Mouse (Mus musculus) lung, postnatal 4 days (tissue): Measurements from ENCODE around the gene Cox14.
"Not testable (repeated sequence)": the region's sequence is repeated elsewhere in the genome, so short reads cannot be mapped to it uniquely, and the experiment has no call there.

Experiments
- DNase-seq, 2 experiments: peaks; one replicate each; pipeline ENCODE4 v3.0.0; 2021

The Cox14 gene

DNA sequence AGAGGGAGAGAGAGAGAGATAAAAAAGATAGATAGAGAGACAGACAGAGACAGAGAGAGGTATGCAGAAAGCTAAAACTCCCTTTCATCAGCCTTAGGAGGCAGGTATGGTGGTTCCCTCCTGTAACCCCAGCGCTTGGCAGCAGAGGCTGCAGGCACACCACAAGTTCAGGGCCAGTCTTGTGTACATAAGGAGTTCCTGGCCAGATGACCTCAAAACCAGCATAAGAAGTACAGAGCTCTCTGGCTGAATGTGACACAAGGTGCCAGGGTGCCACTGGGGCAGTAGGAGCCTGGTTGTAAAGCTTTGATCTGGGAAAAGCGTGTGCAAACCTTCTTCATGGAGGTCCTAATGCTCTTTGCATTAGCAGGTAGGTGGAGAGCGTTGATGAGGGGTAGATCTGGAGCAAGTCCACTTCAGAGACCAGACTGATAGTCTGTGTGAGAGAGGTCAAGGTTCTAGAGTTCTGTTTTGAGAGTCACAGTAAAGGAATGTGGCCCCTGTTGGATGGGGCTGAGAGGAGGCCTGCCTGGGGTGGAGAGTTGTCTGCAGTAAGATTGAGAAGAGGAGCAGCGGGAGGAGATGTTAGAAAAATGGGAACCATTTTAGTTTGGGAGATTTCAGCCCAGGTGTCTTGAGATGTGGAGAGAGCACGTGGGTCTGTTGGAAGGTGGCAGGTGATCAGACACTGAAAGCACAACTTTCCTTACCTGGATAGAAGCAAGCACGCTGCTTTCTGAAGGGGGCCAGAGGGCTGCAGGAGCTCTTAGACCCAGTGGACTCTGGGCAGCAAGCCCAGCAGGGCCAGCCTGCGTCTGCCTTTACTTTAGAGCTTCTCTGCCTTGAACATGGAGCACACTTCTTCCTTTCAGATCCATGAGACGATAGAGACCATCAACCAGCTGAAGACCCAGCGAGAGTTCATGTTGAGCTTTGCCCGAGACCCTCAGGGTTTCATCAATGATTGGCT, 14.9 kb upstream of the Cox14 start:
- DNase-seq, result no peak

DNA sequence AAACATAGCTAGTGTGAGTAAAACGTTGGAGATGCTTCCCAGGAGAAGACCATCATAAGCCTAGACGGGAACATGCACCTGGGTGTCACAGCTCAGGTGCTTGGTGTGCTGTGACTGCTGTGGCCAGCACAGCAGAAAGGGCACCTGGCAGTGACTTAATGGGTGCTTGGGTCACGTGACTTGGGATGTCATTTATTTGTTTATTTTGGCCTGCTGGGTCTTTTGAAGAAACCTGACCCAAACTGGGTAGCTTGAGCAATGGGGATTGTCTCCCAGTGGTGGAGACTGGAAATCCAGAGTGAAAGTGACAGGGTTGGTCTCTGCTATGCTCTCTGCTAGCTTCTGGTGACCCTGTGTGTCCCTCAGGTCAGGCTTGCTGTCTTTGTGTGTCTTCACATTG, 13.9 kb upstream of the Cox14 start:
- no peak for DNase-seq

DNA sequence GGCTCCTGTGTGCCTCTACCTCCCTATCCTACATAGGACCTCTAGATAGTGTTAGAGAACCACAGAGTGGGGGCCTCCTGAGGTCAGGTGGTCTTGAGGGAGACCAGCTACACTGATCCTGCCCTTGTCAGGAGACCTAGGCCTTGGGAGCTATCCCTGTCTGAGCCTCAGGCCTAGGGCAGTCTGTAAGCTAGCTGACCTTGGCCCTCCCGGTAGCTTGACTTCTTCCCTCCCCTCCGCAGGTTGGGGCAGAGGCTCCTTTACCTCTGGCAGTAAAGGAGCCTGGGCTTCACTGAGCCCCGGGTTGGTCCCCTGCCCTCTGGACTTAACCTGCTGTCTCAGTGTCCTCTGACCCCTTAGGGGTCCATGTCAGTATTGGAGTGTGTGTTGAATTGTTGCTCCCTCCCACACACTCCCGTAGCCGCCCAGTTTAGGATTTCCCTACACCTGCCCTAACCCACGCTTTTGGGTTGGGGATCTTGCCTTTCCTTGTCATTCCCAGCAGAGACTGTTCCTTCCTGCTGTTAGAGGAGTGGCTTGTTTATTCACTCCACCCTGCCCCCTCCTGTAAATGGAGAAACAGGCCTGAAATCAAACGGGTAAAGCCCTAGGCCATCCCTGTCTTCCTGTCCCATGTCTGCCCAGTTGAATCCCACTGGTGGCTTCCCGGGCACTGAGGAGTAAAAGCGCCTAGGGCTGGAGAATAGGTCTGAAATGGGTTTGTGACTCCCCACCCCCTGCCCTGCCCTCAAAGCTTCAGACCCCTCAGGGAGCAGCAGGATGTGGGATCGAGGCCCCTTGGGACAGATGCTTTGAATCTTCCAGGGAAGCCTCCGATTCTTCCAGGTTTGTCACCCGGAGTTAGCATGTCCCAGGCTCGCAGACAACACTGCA, 12.5 kb upstream of the Cox14 start:
- DNase-seq, result no peak

DNA sequence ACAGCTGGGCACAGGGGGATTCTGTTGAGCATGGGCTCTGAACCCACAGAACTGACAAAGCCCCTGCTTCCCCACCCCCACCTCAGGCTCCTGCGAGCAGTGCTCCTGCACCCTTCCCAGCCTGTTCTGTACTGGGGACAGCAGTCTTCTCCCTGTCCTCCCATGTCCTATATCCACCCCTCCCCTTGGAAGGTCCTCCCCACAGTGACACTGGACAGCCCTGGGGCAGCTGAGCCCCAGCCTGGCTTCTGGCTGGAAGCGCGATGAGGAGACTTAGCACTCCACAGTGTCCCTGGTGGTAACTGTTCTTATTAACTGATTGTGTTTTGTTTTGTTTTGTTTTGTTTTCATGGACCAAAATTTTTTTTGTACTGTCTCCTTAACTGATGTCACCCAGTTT, 11.8 kb upstream of the Cox14 start:
- DNase-seq, result no peak

DNA sequence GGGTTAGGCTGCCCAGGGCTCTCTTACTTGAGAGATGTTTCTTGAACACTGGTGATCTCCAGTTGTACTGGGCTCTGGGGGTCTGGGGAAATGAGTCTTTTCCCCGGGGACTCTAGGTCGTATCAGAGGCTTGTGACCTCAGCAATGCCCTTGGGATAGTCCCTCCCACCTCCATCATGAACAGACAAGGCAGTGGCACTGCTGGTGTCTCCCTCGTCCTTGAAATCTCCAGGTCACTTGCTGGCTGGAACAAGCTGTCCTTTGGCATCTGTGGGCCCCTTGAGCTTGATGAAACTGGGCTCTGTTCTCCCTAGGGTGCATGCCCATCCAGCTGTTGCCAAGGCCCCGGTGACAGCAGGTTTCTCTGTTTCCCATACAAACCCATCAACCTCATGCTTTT, 11.2 kb upstream of the Cox14 start:
- no peak for DNase-seq

DNA sequence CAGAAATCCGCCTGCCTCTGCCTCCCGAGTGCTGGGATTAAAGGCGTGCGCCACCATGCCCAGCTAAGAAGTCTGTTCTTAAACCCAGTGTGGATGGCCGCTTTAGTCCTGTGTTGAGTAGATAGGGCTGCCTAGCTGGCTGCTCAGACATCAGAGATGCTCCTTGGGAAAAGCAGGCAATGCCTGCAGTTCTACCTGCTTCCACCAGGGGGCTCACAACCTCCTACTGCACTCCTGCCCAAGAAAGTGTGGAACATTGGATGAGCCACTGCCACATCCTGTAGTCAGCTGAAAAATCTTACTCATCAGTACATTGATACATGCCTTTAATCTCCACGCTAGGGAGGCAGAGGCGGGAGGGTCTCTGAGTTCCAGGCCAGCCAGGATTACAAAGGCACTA, 10.6 kb upstream of the Cox14 start:
- peak; percentile 74 to 83 for DNase-seq

DNA sequence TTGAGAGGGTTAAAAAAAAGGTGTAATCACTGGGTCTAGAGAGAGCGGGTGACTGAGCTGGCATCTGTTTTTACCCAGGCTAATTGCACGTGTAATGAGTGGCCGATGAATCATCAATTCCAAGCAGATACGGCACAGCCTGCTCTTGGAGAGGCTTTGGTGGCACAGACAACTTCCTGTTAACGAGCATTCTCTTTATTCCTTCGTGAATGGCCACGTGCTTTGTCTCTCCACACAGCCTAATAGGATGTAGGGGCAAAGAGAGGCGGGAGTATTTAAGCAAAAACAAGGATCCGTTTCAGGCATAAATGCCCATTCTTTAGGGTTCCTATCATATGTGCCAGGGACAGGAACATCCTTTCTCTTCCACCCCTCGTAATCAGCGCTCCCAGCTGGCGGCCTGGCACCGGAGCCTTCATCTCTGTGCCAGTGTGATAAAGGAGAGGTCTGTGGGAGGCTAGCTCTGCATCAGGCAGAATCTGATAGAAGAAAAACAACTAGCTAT, 10.0 kb upstream of the Cox14 start:
- no peak for DNase-seq

DNA sequence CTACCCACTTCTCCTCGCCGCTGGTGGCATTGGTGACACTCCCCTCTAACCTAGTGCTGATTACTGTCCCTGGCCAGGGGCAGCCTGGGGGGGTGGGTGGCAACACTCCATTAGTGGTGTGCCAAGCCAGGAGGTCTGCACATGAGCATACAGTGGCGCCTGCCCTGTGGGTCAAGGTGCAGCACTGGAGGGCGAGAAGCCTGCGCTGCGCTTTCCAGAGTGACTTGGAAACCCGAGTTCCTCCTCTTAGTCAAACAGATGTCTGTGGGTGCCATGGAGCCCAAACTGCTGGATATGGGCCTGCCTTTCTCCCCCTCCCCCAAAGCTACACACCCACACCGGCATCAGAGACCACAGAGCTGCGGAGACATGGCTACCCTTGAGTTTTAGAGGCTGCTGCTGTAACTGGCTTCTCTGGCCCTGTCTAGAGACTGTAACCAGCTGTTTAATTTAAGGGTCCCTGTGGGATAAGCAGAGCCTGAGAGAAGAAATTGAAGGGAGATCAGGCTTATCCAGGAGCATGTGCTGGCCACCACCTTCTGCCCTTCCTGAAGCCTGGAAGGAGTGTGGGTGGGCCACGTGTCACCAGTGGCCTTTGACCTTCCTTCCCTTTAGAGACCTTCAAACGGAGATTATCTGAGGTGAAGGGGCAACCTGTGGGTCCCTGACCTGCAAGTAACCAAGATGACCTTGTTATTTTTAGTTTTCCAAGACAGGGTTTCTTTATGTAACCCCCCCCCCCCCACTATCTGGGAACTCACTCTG, 9.3 kb upstream of the Cox14 start:
- peak in 1 of 2 experiments; percentile 54 for DNase-seq

DNA sequence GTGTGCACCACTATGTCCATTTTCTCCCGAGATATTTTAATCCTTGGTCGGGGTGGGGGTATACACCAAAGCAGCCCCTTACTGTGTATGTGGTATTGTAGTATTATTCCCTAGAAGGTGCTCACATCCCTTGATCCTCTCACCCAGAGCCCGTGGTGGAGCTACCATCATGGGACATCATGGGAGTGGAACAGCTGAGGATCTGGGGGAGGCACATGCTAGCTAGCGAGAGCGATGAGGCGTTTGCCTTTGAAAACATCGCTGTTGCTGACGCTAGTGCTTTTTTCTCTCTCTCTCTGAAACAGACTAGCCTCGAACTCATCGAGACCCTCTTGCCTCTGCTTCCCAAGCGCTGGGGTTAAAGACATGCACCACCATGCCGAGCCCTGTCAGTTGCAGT, 8.6 kb upstream of the Cox14 start:
- no peak for DNase-seq

DNA sequence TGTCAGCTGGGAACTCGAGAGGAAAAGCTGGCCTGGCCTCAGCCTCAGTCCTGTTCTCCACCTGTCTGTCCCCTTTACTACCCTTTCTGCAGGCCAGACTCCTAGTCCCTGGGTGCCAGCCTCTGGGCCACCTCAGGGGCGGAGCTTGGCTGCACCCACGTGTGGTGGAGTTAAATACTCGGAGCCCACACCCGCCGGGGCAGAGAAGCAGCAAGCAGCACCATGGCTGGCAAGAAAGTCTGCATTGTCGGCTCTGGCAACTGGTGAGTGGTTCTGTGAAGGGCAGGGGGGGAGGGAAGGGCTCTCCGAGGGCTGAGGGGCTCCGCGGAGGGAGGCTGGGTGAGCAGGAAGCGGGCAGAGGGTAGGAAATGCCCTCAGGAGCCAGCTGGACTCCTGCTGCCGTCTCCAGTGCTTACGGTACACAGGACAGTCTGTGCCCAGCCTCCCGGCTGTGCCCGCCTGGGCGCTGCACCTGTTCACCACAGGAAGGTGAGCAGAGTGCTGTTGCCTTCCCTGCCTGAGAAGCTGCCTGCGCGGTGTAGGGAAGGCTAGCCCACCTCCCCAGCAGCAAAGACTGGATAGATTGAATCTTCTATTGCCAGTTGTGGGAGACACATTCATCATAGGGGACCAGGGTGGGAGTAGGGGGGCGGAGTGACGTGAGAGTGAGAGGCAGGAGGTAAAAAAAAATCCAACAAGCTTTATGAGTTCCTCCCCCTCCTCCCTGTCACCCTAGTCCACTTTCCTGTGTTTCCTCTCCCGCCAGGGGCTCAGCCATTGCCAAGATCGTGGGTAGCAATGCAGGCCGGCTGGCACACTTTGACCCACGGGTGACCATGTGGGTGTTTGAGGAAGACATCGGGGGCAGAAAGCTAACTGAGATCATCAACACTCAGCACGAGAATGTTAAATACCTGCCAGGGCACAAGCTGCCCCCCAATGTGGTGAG, 7.8 kb upstream of the Cox14 start, which contains the start of gene Gpd1:
Gene Gpd1 (plus strand): TSS at position 130 of the 949 bp plus-strand sequence.
- peak; percentile 52 to 69 for DNase-seq

DNA sequence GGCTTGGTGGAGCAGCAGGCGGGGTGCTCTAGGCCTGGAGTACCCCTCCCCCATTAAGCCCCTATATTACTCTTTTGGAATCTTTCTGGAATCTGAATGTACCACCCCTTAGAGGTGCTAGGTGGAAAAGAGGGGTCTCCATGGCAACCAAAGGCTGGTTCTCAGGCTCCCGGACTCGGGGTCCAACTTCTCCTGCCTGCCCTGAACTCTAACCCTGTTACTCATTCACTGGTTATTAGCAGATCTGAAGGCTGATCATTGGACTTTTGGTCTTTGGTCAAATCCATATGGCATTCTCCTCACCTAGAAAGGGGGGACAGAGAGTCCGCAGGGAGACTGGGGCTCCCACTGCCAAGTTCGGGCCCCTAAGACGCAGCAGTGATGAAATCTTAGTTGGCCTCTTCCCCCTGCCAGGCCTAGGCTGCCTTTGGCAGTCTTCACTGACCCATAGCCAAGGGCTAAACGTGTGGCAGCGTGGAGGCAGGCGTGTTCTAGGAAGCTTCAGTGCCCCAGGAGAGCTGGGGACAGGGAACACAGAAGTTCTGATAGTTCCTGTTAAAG, 6.9 kb upstream of the Cox14 start:
- DNase-seq, result no peak

DNA sequence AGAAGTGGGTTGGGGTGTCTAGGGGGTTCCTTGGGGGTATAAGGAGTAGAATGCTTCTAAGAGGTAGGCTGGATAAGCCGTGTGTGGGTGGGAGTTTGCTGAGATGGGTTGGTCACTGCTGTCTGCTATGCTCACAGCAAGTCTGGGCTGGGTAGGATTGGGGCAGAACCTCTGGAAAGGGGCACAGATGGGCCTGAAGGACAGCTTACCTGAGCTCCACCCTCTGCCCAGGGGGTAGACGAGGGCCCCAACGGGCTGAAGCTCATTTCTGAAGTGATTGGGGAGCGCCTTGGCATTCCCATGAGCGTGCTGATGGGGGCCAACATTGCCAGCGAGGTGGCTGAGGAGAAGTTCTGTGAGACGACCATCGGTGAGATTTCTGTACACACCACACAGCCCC, 5.6 kb upstream of the Cox14 start:
- DNase-seq, result no peak

DNA sequence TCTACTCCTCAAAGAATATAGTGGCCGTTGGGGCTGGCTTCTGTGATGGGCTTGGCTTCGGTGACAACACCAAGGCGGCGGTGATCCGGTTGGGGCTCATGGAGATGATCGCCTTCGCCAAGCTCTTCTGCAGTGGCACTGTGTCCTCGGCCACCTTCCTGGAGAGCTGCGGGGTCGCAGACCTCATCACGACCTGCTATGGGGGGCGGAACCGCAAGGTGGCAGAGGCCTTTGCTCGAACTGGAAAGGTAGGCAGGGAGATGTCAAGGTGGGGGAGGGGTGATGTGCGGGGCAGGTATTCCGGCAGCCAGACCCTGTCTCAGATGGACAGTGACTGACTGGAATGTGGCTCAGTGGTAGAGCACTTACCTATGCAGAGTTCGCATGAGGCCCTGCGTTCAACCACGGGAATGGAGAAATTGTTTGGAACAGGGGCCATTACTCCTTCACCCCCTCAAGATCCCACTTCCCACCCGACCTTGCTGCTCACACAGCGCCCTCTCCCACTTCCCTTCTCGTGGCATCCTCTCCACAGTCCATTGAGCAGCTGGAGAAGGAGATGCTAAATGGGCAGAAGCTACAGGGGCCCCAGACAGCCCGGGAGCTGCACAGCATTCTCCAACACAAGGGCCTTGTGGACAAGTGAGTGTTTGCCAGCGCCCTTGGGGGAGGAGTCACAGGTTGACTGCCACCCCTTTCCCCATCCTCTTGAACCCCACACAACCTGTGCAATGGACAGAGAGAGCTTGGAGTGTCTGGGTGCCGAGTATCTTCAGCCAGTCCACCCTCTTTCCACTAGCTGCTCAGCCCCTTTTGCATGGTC, 3.3 kb upstream of the Cox14 start:
- no peak for DNase-seq

DNA sequence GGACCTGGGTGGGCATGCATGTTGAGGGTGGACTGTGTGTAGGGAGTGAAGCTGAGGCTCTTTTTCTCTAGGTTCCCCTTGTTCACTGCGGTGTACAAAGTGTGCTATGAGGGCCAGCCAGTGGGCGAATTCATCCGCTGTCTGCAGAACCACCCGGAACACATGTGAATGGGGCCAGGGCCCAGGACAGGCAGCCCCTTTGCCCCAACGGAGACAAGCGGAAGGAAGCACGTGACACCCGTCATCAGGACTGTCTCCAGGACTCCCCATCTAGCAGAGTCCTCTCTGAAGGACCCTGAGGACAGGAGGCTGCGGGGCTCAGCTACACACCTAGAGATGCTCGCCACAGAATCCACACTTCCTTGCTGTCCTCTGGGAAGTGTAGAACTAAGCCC, 2.3 kb upstream of the Cox14 start:
- DNase-seq, result peak in 1 of 2 experiments; percentile 8

DNA sequence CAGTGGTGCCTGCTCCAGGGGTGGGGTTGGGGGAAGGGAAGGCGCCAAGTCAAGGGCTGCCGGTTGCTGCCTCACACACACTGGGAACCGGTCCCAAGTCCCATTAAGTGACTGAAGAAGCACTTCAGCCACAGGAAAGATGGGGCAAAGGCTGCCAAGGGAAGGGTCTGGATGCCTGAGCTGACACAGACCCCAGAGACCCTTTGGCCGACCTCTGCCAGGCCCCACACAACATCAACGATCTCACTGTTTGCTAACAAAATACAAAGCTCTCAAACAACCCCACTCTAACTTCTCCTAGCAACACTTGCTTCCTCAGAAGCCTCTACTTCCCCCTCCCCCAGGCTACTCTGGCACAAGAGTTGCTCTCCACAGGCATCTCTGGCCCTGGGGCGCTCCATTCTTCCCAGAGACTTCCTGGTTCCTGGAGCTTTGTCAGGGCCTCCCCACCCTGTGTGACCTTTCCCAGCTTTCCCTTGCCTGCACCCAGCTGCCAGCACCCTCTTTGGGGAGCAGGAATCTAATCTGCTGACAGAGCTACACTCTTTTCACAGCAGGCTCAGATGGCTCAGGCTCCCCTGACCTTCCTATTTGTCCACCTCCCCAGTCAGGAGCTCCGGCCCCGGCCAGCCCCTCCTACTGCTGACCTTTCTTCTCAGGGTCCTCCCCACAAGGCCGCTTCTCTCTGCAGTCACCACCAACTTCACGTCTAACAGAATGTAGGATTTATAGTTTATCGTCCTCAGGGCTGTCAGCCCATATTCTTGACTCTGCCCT, 1.7 kb upstream of the Cox14 start:
- peak; percentile 80 to 86 for DNase-seq

DNA sequence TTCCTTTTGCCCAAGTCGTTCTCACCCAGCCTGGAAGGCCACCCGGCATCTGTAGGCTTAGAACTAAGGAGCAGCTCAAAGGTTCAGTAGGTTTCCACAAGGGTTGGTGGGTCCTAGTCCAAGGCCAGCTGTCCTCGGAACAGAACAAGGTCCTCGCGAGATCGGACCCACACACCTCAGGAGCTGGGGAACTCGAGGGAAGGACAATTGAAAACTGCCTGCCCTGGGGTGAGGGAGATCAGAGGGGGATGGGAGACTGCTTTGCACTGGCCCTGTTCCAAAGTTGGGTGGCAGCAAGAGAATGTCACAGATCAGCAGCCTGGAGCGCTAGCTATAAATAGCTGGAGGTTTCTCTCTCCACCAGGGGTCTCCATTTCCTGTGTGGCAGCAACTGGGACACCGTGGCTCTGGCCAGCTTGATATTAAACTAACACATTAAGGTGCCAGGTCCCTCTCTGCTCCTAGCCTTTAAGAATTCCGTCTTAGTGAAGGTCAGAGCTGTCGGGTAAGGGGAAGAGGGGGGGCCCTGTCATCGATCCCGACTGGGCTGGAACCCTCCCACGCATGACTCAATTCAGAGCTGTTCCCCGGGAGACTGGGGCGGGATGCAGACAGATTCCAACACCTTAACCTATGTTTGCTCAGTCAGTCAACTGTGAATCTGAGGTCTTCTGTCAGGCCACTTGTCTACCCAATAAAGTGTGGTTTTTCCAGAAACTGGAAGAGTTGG, 961 bp upstream of the Cox14 start:
- DNase-seq, result peak; percentile 85

DNA sequence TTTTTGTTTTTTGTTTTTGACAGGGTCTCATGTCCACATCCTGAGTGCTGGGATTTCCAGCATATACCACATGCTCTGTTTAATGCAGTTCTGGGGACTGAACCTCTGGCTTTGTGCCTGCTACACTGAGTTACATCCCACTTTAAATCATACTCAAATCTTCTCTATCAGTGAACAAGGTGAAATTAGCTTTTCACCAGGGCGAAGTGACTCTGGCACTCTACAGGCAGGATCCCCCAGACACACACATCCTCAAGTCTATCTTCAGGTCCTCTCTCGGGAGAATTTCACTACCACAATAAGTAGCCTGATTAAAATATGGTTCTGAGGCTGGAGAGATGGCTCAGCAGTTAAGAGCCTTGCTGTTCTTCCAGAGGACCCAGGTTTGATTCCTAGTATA, 1.1 kb downstream of the Cox14 start:
- no peak for DNase-seq

DNA sequence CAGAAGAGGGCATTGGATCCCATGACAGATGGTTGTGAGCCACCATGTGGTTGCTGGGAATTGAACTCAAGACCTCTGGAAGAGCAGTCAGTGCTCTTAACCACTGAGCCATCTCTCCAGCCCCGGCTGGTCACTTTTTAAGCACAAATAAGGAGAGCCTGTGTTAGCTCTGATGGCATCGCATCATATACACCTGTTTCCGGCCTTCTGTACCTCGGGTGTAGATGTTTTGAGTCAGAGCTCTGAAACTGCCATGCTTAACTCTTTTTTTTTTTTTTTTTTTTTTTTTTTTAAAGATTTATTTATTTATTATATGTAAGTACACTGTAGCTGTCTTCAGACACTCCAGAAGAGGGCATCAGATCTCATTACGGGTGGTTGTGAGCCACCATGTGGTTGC, 1.6 kb downstream of the Cox14 start:
- DNase-seq, result not testable (repeated sequence)

DNA sequence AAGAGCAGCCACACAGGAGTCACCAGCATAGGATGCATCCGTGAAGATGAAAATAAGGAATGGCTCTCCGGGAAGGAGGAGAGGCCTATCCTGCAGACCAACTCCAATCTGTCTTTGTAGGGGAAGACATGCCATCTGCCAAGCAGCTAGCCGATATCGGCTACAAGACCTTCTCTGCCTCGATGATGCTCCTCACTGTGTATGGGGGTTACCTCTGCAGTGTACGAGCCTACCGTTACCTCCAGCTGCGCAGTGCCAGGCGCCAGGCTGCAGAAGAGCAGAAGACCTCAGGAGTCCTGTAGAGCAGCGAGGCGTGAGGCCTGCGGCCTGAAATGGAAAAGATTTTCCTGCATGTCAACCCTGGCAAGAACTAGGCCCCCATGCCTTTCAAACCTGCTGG, 2.1 kb downstream of the Cox14 start:
- no peak for DNase-seq
